Mouse (Mus musculus): ENCODE data around the gene Vmn1r3.
"Not testable (repeated sequence)": the region's sequence is repeated elsewhere in the genome, so short reads cannot be mapped to it uniquely, and the experiment has no call there.

- TF ChIP-seq CTCF (IDR thresholded peaks at IDR 0.05; ENCODE audit: low read depth, low read length); POLR2A (IDR thresholded peaks at IDR 0.05; ENCODE audit: extremely low read depth, insufficient read depth, low read length): not testable (repeated sequence)
These were observed 9.4 kb downstream of the Vmn1r3 start for GRCm38 (mm10) chr4:3175756-3176155.
